Comparison of ENCODE assay signal across 9 mouse cellular contexts in genomic region chr2:145699414-145700071, GRCm38 (mm10). TPM values are rescaled to one million over a fixed set of nuclear protein-coding genes. Genes with fewer than 3 reads are reported as not detected.
DNase-seq lines count a peak whose midpoint lies in the region; ATAC-seq and TF ChIP-seq lines count a peak whose summit lies in the region.
"Had no signal": no experiment of that assay in that cellular context is flagged by ENCODE, and none has a peak within 500 bp of the region (broad histone marks: within the 10 kb centered on the region; RNA-seq: fewer than 3 reads in every experiment).

No protein-coding gene starts in this region.

- no peak overlapping the region for H3K4me3 ChIP-seq in hindbrain, postnatal 0 days (ENCODE audit: low read length)

- no peaks in the 10 kb centered on the region for H3K9me3 ChIP-seq in hindbrain, postnatal 0 days (ENCODE audit: low read length)

- H3K27me3 ChIP-seq in hindbrain, postnatal 0 days (ENCODE audit: insufficient read depth, low read length) = no peaks in the 10 kb centered on the region

- peak; percentile 91 for ATAC-seq in frontal cortex, adult (ENCODE audit: low TSS enrichment)
- ATAC-seq in hindbrain, postnatal 0 days = peak; percentile 70
- peak; percentile 97 for ATAC-seq in megakaryocyte, adult 5-6 weeks (ENCODE audit: poor library complexity, severe bottlenecking)

- no peaks in the 10 kb centered on the region for H3K36me3 ChIP-seq in hindbrain, postnatal 0 days (ENCODE audit: insufficient read depth, low read length)

- H3K27ac ChIP-seq in hindbrain, postnatal 0 days = no peak overlapping the region

- WGBS in hindbrain, postnatal 0 days = 33% methylated on average over 6 of the region's 6 CpGs

- DNase-seq in ovary, postnatal 14 days (ENCODE audit: low spot score) = peak; percentile 32
- DNase-seq in ovary, adult 18-20 months (ENCODE audit: low spot score) = no peak
- peak; percentile 30 to 42 for DNase-seq in cerebellum, adult 18-20 months
- peak; percentile 81 for DNase-seq in hindbrain, postnatal 0 days (ENCODE audit: low spot score)
- DNase-seq in left cerebral cortex, adult 11 months (ENCODE audit: low spot score) = peak; percentile 64
- DNase-seq in skeletal muscle tissue, adult 2 months (ENCODE audit: low read depth, low spot score) = peak; percentile 54

- H3K9ac ChIP-seq in hindbrain, postnatal 0 days (replicated peaks; ENCODE audit: low read length) = no peak overlapping the region

- peaks cover 7% of the 10 kb centered on the region; the same call in 1 of the 2 replicates for H3K4me1 ChIP-seq in hindbrain, postnatal 0 days (ENCODE audit: insufficient read depth, low read length)

- TF ChIP-seq CTCF in hindbrain, postnatal 0 days (IDR thresholded peaks at IDR 0.05; ENCODE audit: low read depth) = peak; percentile 82

- no peak overlapping the region for H3K4me2 ChIP-seq in hindbrain, postnatal 0 days (ENCODE audit: low read depth, low read length)

RNA-seq across cellular contexts. Expression of gene Rin2, which starts 24.5 kb away (rescaled TPM):
- total RNA-seq in hindbrain, postnatal 0 days (2014; rRNA removed) = 11.7 and 16.2 TPM in 2 replicates
- polyA plus RNA-seq in hindbrain, postnatal 0 days (2015; fragmentation: Nextera tagmentation; extraction: Ambion mirVana) = 9.4 and 9.8 TPM in 2 replicates
- total RNA-seq in megakaryocyte, adult 5-6 weeks (2015) = 34.1 and 39.7 TPM in 2 replicates
- 53.6 and 54.6 TPM in 2 replicates for total RNA-seq in megakaryocyte, adult 5-6 weeks (2017)
- total RNA-seq: MEL had no signal
